Mouse (Mus musculus) cerebellum, adult 2 months (tissue): ENCODE results near the gene Dkc1.

ENCODE experiments used
- CTCF ChIP-seq: fragments of 200-500 bp; IDR thresholded peaks from 2 replicates; pipeline ENCODE4 v1.5.1; 2011; ENCODE audit warnings: low read depth, mild to moderate bottlenecking, control low read depth, low read length, moderate library complexity, borderline replicate concordance; ENCODE audit not compliant: insufficient read depth
- POLR2A ChIP-seq: fragments of 200-500 bp; IDR thresholded peaks from 2 replicates; pipeline ENCODE4 v1.6.1; 2011; ENCODE audit warnings: low read length, control low read depth, borderline replicate concordance; ENCODE audit not compliant: insufficient read depth

GRCm38 (mm10) chrX:75148414-75148813, 52.8 kb downstream of the Dkc1 start:
- TF ChIP-seq CTCF, result no peak
- no peak for TF ChIP-seq POLR2A
